Mouse (Mus musculus) forebrain, embryonic 13.5 days (tissue): ENCODE measurements around the gene E130208F15Rik. TPM values are rescaled to one million over a fixed set of nuclear protein-coding genes. Genes with fewer than 3 reads are reported as not detected.

ENCODE experiments used
- polyA plus RNA-seq: library from polyadenylated mRNA; unstranded; fragments of >200 nt; fragmentation: Nextera tagmentation; extraction: Ambion mirVana; gene quantifications from 2 replicates; pipeline ENCODE4 v1.2.1, GENCODE M21; 2015

E130208F15Rik gene
- polyA plus RNA-seq, 1 experiment from 2014 or later: not detected

Other genes starting within 250 kb of the E130208F15Rik start
- gene Zfp82, start 248.8 kb upstream of the E130208F15Rik start, polyA plus RNA-seq: 10.3 and 11.8 TPM in 2 replicates
- 1.7 and 3.5 TPM in 2 replicates for gene Gm26920, start 231.3 kb upstream of the E130208F15Rik start, polyA plus RNA-seq
- gene Zfp566, start 231.2 kb upstream of the E130208F15Rik start, polyA plus RNA-seq: 19.3 and 20.9 TPM in 2 replicates
- 118 and 121 TPM in 2 replicates for gene Zfp260, start 227.0 kb upstream of the E130208F15Rik start, polyA plus RNA-seq
- 19.0 and 21.1 TPM in 2 replicates for gene Zfp382, start 199.8 kb upstream of the E130208F15Rik start, polyA plus RNA-seq
- 19.5 and 23.7 TPM in 2 replicates for gene Zfp146, start 152.0 kb upstream of the E130208F15Rik start, polyA plus RNA-seq
- 1.7 and 4.4 TPM in 2 replicates for gene Cox7a1, start 137.6 kb upstream of the E130208F15Rik start, polyA plus RNA-seq
- 51.9 and 54.9 TPM in 2 replicates for gene Capns1, start 122.9 kb upstream of the E130208F15Rik start, polyA plus RNA-seq
- 189 and 194 TPM in 2 replicates for gene Polr2i, start 89.8 kb upstream of the E130208F15Rik start, polyA plus RNA-seq
- 318 and 339 TPM in 2 replicates for gene Tbcb, start 89.5 kb upstream of the E130208F15Rik start, polyA plus RNA-seq
- gene Ovol3, start 86.0 kb upstream of the E130208F15Rik start, polyA plus RNA-seq: not detected in 2 replicates
- gene Thap8, start 41.6 kb upstream of the E130208F15Rik start, polyA plus RNA-seq: 0.21 and 0.68 TPM in 2 replicates
- 11.6 and 13.2 TPM in 2 replicates for gene Wdr62, start 41.3 kb upstream of the E130208F15Rik start, polyA plus RNA-seq
- gene Clip3, start 30.0 kb upstream of the E130208F15Rik start, polyA plus RNA-seq: 88.8 and 91.4 TPM in 2 replicates
- 101 and 102 TPM in 2 replicates for gene Alkbh6, start 13.0 kb upstream of the E130208F15Rik start, polyA plus RNA-seq
- gene Syne4, start 6.9 kb upstream of the E130208F15Rik start, polyA plus RNA-seq: 9.2 and 12.7 TPM in 2 replicates
- gene Sdhaf1, start 2.2 kb downstream of the E130208F15Rik start, polyA plus RNA-seq: 24.2 and 24.7 TPM in 2 replicates
- 8.1 and 9.7 TPM in 2 replicates for gene Lrfn3, start 41.0 kb downstream of the E130208F15Rik start, polyA plus RNA-seq
- gene Tyrobp, start 92.0 kb downstream of the E130208F15Rik start, polyA plus RNA-seq: 12.1 and 15.6 TPM in 2 replicates
- 0.88 TPM in 1 of 2 replicates, not detected in the other for gene Hcst, start 98.1 kb downstream of the E130208F15Rik start, polyA plus RNA-seq
- 1.3 and 1.6 TPM in 2 replicates for gene Nfkbid, start 100.0 kb downstream of the E130208F15Rik start, polyA plus RNA-seq
- gene Aplp1, start 123.8 kb downstream of the E130208F15Rik start, polyA plus RNA-seq: 306 and 329 TPM in 2 replicates
- gene Kirrel2, start 135.9 kb downstream of the E130208F15Rik start, polyA plus RNA-seq: 0.36 and 0.65 TPM in 2 replicates
- 0.15 and 0.18 TPM in 2 replicates for gene Nphs1, start 136.6 kb downstream of the E130208F15Rik start, polyA plus RNA-seq
- gene Prodh2, start 171.9 kb downstream of the E130208F15Rik start, polyA plus RNA-seq: 0.31 TPM in 1 of 2 replicates, not detected in the other
- gene Arhgap33, start 213.3 kb downstream of the E130208F15Rik start, polyA plus RNA-seq: 80.6 and 88.7 TPM in 2 replicates
- gene Hspb6, start 230.4 kb downstream of the E130208F15Rik start, polyA plus RNA-seq: 11.0 and 12.1 TPM in 2 replicates
- gene Proser3, start 230.6 kb downstream of the E130208F15Rik start, polyA plus RNA-seq: 14.8 and 17.5 TPM in 2 replicates
- gene Lin37, start 238.1 kb downstream of the E130208F15Rik start, polyA plus RNA-seq: 53.0 and 65.1 TPM in 2 replicates
- gene U2af1l4, start 241.6 kb downstream of the E130208F15Rik start, polyA plus RNA-seq: 114 and 122 TPM in 2 replicates
- gene Gm49396, start 241.6 kb downstream of the E130208F15Rik start, polyA plus RNA-seq: 20.2 and 22.5 TPM in 2 replicates
- 128 and 141 TPM in 2 replicates for gene Psenen, start 241.9 kb downstream of the E130208F15Rik start, polyA plus RNA-seq
- gene Igflr1, start 243.7 kb downstream of the E130208F15Rik start, polyA plus RNA-seq: 7.4 and 8.2 TPM in 2 replicates